Mouse (Mus musculus) G1E-ER4 (cell line): ENCODE results near the gene Zbed3. TPM values are rescaled to one million over a fixed set of nuclear protein-coding genes. Genes with fewer than 3 reads are reported as not detected.

Experiments
- GATA1 ChIP-seq: IDR thresholded peaks from one replicate; pipeline ENCODE4 v1.8.0; 2012; ENCODE audit warnings: low read length, inconsistent platforms
- polyA plus RNA-seq: library from polyadenylated mRNA; stranded (reverse); fragments of >175 nt; gene quantifications from 2 replicates; pipeline ENCODE4 v1.2.3, GENCODE M21; 2012

Gene Zbed3
- not detected in 2 replicates for polyA plus RNA-seq

GRCm38 (mm10) chr13:95323400-95323799, at the start of gene Zbed3:
Gene Zbed3 (plus strand): TSS chr13:95323612.
- TF ChIP-seq GATA1 = no peak

- TF ChIP-seq GATA1 = no peak
Observed at GRCm38 (mm10) chr13:95278426-95279025, 44.9 kb upstream of the Zbed3 start.

GRCm38 (mm10) chr13:95281740-95282673, 41.4 kb upstream of the Zbed3 start:
- TF ChIP-seq GATA1 = no peak

GRCm38 (mm10) chr13:95286989-95287388, 36.4 kb upstream of the Zbed3 start:
- no peak for TF ChIP-seq GATA1

- no peak for TF ChIP-seq GATA1
Observed at GRCm38 (mm10) chr13:95288027-95288426, 35.4 kb upstream of the Zbed3 start.

GRCm38 (mm10) chr13:95291983-95292382, 31.4 kb upstream of the Zbed3 start:
- no peak for TF ChIP-seq GATA1

- no peak for TF ChIP-seq GATA1
Observed at GRCm38 (mm10) chr13:95299956-95300355, 23.5 kb upstream of the Zbed3 start.

GRCm38 (mm10) chr13:95306596-95306995, 16.8 kb upstream of the Zbed3 start:
- TF ChIP-seq GATA1 = no peak

GRCm38 (mm10) chr13:95307100-95307655, 16.2 kb upstream of the Zbed3 start:
- no peak for TF ChIP-seq GATA1

GRCm38 (mm10) chr13:95312016-95312415, 11.4 kb upstream of the Zbed3 start:
- TF ChIP-seq GATA1 = no peak

- TF ChIP-seq GATA1 = no peak
Observed at GRCm38 (mm10) chr13:95319153-95319552, 4.3 kb upstream of the Zbed3 start.

- TF ChIP-seq GATA1 = no peak
Observed at GRCm38 (mm10) chr13:95320451-95320850, 3.0 kb upstream of the Zbed3 start.

GRCm38 (mm10) chr13:95323950-95324625, 676 bp downstream of the Zbed3 start:
- no peak for TF ChIP-seq GATA1

GRCm38 (mm10) chr13:95324626-95325079, 1.2 kb downstream of the Zbed3 start:
- TF ChIP-seq GATA1 = no peak

- TF ChIP-seq GATA1 = no peak
Observed at GRCm38 (mm10) chr13:95325080-95325906, 1.9 kb downstream of the Zbed3 start.
